Mouse (Mus musculus): Measurements from ENCODE around the gene Ak9. TPM values are rescaled to one million over a fixed set of nuclear protein-coding genes. Genes with fewer than 3 reads are reported as not detected.

Gene Ak9
- polyA plus RNA-seq, 1 experiment from 2014 or later, result not detected

DNA sequence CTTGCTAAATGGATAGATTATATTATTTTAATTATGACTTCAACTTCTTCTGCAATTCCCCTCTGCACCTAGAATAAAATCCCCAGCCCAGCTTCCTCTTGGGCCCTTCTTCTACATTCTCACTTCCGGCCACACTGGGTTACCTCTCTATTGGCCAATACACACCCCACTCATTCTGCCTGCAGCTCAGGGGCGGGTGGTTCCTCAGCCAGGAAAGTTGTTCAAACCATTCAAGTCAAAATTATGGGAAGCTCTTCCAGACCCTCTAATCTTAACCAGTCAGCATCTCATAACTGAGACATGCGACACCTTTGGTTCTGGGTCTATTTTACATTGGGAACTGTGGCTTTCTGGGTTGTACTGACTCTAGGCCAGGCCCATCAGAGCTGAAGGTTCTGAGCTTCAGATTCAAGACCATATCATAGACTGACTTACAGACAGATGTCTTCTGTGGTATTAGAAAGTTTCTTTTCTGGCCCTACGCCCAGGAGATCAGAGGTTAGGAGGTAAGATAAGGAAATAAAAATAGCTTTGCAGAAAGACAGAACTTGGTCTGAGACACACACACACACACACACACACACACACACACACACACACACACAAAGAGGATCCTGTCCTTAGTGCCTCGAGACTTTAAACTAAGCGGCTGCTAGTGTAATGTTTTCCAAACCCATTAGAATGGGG is 170.1 kb downstream of the Ak9 start:
- ATAC-seq (ENCODE audit: low read depth), result peak; percentile 49
- 15% methylated on average over 6 of the region's 6 CpGs for WGBS (ENCODE audit: insufficient replicate concordance)

DNA sequence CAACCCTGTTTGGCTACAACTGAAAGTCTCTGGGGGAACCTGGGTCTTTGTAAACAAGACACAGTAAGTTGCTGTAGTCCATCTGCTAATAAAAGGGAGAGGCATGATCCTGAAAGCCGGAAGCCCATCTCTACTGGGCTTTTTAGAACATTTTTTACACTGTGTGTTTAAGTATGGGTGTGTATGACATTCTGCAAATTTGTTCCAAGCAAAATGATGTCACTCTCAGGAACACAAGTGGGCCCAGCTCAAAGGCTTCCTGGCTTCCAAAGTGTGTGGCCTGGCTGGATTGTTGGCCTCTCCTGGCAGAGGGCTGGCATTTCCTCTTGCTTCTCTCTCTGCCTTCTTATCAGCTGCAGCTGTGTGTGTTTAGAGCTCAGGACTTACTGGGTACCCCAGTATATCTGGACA is 171.2 kb downstream of the Ak9 start:
- WGBS (ENCODE audit: insufficient replicate concordance), result 56% methylated on average over 1 of the region's 1 CpGs
- H3K4me2 ChIP-seq (ENCODE audit: low read depth, low read length), result no peak overlapping the region
- H3K9me3 ChIP-seq (replicated peaks; ENCODE audit: control insufficient read depth, low read length), result no peaks in the 10 kb centered on the region
- H3K27me3 ChIP-seq (ENCODE audit: control insufficient read depth, insufficient read depth, low read depth, low read length), result peaks cover 7% of the 10 kb centered on the region
- peak overlapping the region; percentile 2; the same call in 1 of the 2 replicates for H3K27ac ChIP-seq (ENCODE audit: low read length)
- ATAC-seq (ENCODE audit: low read depth), result no peak
- H3K4me1 ChIP-seq (ENCODE audit: control insufficient read depth, low read depth, low read length), result peaks cover 41% of the 10 kb centered on the region
- H3K36me3 ChIP-seq (ENCODE audit: control insufficient read depth, insufficient read depth), result no peaks in the 10 kb centered on the region
- no peak overlapping the region for H3K9ac ChIP-seq (ENCODE audit: low read depth, low read length)
- no peak overlapping the region for H3K4me3 ChIP-seq (ENCODE audit: low read depth, low read length)

More for the DNA sequence above, 170.1 kb downstream of the Ak9 start:
- Histone ChIP-seq H3K9me3 (replicated peaks; ENCODE audit: control insufficient read depth, low read length) (no peaks in the 10 kb centered on the region), H3K4me2 (ENCODE audit: low read depth, low read length) (no peak overlapping the region), H3K36me3 (ENCODE audit: control insufficient read depth, insufficient read depth) (no peaks in the 10 kb centered on the region), H3K27me3 (ENCODE audit: control insufficient read depth, insufficient read depth, low read depth, low read length) (peaks cover 7% of the 10 kb centered on the region), H3K4me1 (ENCODE audit: control insufficient read depth, low read depth, low read length) (peaks cover 41% of the 10 kb centered on the region), H3K4me3 (ENCODE audit: low read depth, low read length) (no peak overlapping the region), H3K27ac (ENCODE audit: low read length) (no peak overlapping the region), H3K9ac (ENCODE audit: low read depth, low read length) (no peak overlapping the region)

DNA sequence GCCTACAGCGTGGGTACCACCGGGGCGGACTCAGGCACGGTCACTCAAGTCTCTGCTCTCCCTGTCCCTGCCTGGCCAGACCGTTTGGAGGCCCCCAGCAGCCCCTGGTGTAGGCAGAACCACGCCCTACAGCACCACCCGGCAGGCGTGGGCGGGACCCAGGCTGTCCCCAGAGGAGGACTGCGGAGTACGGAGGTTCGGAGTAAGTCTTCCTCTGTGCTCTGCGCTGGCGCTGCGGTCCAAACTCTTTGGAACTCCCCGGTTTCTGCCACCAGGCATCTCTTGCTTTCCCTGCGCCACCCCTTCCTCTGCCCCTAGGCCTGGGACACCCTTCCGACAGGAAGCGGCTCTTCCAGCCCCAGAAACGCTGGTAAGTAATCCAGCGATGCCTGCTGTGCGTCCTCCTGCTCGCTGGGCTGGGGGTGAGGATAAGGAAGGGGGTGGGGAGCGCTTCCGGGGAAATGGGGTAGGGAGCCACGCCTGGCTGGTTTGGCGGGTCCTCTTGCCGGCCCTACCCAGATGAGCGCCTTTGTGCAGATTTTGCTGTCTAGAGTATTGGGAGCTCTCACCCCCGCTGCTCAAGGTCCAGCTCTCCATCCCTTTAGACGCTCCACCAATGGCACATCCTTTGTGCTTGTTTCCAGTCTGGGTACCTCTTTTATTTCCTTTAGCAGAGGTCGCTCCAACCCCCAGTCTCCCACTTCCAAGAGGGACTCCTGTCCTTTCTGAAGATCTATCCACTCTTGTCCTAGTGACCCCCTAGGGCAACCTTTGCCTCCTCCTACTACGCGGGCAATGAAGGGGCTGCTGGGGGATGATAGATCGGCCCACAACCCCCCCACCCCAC is 172.6 kb downstream of the Ak9 start, which contains the start of gene Mical1:
Gene Mical1 (plus strand): TSS at position 144 of the 847 bp plus-strand sequence.
- peak within 1 kb of the TSS; percentile 67 for H3K27ac ChIP-seq (ENCODE audit: low read length)
- peaks cover 7% of the 10 kb centered on the region for H3K27me3 ChIP-seq (ENCODE audit: control insufficient read depth, insufficient read depth, low read depth, low read length)
- peak within 1 kb of the TSS; percentile 56 for H3K4me3 ChIP-seq (ENCODE audit: low read depth, low read length)
- H3K9me3 ChIP-seq (replicated peaks; ENCODE audit: control insufficient read depth, low read length), result no peaks in the 10 kb centered on the region
- under 1% methylated on average over 35 of the region's 35 CpGs for WGBS (ENCODE audit: insufficient replicate concordance)
- peak within 1 kb of the TSS; percentile 50 for H3K9ac ChIP-seq (ENCODE audit: low read depth, low read length)
- H3K4me2 ChIP-seq (ENCODE audit: low read depth, low read length), result peak within 1 kb of the TSS; percentile 71
- ATAC-seq (ENCODE audit: low read depth), result peak; percentile 65
- peaks cover 44% of the 10 kb centered on the region for H3K4me1 ChIP-seq (ENCODE audit: control insufficient read depth, low read depth, low read length)
- no peaks in the 10 kb centered on the region for H3K36me3 ChIP-seq (ENCODE audit: control insufficient read depth, insufficient read depth)

DNA sequence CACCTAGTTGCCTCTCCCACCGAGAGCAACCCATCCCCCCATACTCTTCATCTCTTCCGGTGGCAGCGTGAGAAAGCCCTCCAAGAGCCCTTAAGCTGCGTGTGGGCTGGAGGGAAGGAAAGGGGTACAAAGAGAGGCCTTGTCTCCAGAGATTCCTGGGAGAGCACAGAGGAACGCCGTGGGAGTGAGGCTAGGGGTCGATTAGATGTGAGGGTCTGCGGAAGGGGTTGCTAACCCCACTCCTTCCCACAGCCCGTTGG is 173.2 kb downstream of the Ak9 start:
- Histone ChIP-seq H3K4me3 (ENCODE audit: low read depth, low read length) (peak overlapping the region; percentile 56), H3K36me3 (ENCODE audit: control insufficient read depth, insufficient read depth) (no peaks in the 10 kb centered on the region), H3K9ac (ENCODE audit: low read depth, low read length) (peak overlapping the region; percentile 50), H3K9me3 (replicated peaks; ENCODE audit: control insufficient read depth, low read length) (no peaks in the 10 kb centered on the region), H3K27me3 (ENCODE audit: control insufficient read depth, insufficient read depth, low read depth, low read length) (peaks cover 7% of the 10 kb centered on the region), H3K4me1 (ENCODE audit: control insufficient read depth, low read depth, low read length) (peaks cover 44% of the 10 kb centered on the region), H3K4me2 (ENCODE audit: low read depth, low read length) (peak overlapping the region; percentile 71), H3K27ac (ENCODE audit: low read length) (peak overlapping the region; percentile 67)
- WGBS (ENCODE audit: insufficient replicate concordance), result 0% methylated on average over 9 of the region's 9 CpGs
- no peak for ATAC-seq (ENCODE audit: low read depth)

DNA sequence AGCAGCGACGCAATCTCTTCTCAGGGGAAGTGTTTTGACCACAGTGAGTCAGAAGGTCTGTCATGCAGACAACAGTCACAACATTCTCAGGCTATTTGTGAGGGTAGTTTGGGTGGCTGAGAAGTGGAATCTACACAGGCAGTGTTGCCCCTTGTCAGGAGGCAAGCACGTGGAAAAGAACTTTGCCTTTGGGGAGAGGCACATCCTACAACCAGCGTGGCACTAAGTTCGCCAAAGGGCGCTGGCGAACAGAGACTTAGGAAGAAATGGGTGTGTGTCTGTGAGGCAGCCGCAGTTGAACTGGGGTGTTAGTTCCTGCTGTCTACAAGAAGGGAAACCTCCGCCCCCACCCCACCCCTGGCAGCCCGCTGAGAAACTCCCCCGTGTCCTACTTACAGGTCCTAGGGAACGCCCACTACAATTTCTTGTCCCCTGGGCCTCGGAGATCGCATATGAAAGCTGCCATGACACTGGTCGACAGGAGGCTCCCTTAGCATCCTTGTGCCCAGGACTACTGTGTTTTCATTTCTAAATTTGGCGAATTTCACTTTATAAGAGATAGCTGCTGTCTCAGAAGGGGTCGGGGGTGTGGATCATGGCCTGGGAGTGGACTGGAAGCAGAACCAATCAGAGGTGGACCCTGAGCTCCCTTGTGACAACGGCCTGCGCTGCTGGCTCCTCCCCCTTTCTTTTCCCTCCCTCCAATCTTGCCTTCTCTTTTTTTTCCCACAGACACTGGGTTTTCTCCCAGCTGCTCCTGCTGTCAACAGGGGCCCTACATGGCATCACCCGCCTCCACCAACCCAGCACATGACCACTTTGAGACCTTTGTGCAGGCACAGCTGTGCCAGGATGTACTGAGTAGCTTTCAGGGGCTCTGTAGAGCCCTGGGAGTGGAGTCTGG is 173.8 kb downstream of the Ak9 start:
- Histone ChIP-seq H3K36me3 (ENCODE audit: control insufficient read depth, insufficient read depth) (no peaks in the 10 kb centered on the region), H3K4me2 (ENCODE audit: low read depth, low read length) (peak overlapping the region; percentile 71), H3K9me3 (replicated peaks; ENCODE audit: control insufficient read depth, low read length) (no peaks in the 10 kb centered on the region), H3K4me1 (ENCODE audit: control insufficient read depth, low read depth, low read length) (peaks cover 44% of the 10 kb centered on the region), H3K27me3 (ENCODE audit: control insufficient read depth, insufficient read depth, low read depth, low read length) (peaks cover 7% of the 10 kb centered on the region), H3K27ac (ENCODE audit: low read length) (peak overlapping the region; percentile 67), H3K4me3 (ENCODE audit: low read depth, low read length) (peak overlapping the region; percentile 56), H3K9ac (ENCODE audit: low read depth, low read length) (peak overlapping the region; percentile 50)
- WGBS (ENCODE audit: insufficient replicate concordance), result 4% methylated on average over 20 of the region's 20 CpGs
- peak; percentile 53 for ATAC-seq (ENCODE audit: low read depth)

DNA sequence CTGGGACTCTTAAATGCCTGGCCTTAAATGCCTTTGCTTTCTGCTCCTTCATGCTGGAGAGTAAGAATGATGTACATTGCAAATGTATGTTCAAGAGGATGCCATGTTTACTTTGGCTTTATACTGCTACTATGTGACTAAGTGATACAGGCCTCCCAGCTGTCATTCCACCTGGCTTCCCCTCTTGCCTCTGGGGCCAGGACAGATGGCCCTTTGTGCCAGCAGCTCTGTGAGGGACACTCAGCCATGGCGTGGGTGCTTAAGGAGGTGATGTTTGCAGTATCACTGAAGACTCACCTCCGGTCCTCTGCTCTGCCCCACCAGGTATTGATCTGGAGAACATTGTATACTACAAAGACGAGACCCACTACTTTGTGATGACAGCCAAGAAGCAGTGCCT is 176.2 kb downstream of the Ak9 start:
- Histone ChIP-seq H3K9ac (ENCODE audit: low read depth, low read length) (no peak overlapping the region), H3K4me3 (ENCODE audit: low read depth, low read length) (no peak overlapping the region), H3K27ac (ENCODE audit: low read length) (no peak overlapping the region), H3K9me3 (replicated peaks; ENCODE audit: control insufficient read depth, low read length) (no peaks in the 10 kb centered on the region), H3K4me1 (ENCODE audit: control insufficient read depth, low read depth, low read length) (peaks cover 32% of the 10 kb centered on the region), H3K36me3 (ENCODE audit: control insufficient read depth, insufficient read depth) (no peaks in the 10 kb centered on the region), H3K4me2 (ENCODE audit: low read depth, low read length) (no peak overlapping the region), H3K27me3 (ENCODE audit: control insufficient read depth, insufficient read depth, low read depth, low read length) (peaks cover 7% of the 10 kb centered on the region)
- no peak for ATAC-seq (ENCODE audit: low read depth)
- 61% methylated on average over 3 of the region's 3 CpGs for WGBS (ENCODE audit: insufficient replicate concordance)

DNA sequence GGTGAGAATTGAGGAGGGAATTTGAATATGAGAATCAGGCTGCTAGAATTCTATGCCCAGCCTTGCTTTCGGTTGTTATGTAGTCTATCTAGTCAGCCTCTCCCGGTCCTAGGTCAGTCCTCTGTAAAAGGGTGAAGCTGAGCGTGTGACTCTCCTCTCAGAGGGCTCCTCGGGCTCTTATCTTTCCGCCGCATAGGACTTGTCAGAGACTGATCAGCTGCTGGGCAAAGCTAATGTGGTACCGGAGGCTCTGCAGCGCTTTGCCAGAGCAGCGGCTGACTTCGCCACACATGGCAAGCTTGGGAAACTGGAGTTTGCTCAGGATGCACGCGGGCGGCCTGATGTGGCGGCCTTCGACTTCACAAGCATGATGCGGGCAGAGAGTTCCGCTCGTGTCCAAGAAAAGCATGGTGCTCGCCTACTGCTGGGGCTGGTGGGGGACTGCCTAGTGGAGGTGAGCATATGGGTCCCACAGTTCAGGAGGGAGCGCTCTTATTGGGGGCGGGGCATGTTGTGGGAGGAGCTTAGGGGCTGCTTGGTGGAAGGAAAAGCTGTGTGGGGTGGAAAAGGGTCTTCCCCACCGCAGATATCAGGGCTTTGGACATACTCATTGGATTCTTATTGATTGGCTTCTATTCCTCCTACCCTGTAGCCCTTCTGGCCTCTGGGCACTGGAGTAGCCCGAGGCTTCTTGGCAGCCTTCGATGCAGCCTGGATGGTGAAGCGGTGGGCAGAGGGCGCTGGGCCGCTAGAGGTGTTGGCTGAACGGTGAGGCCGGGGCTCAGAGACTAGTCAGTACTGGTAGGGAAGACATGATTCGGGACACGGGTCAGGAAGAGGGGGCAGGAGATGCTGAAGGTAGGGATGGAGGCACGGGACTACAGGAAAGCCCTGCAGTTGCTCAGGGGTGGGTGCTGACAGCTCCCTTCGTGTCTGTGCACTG is 177.4 kb downstream of the Ak9 start:
- Histone ChIP-seq H3K9me3 (replicated peaks; ENCODE audit: control insufficient read depth, low read length) (no peaks in the 10 kb centered on the region), H3K4me1 (ENCODE audit: control insufficient read depth, low read depth, low read length) (peaks cover 20% of the 10 kb centered on the region), H3K9ac (ENCODE audit: low read depth, low read length) (no peak overlapping the region), H3K4me3 (ENCODE audit: low read depth, low read length) (no peak overlapping the region), H3K4me2 (ENCODE audit: low read depth, low read length) (no peak overlapping the region; the same call in 1 of the 2 replicates), H3K36me3 (ENCODE audit: control insufficient read depth, insufficient read depth) (peaks cover 3% of the 10 kb centered on the region; the same call in 1 of the 2 replicates), H3K27me3 (ENCODE audit: control insufficient read depth, insufficient read depth, low read depth, low read length) (peaks cover 7% of the 10 kb centered on the region), H3K27ac (ENCODE audit: low read length) (no peak overlapping the region)
- 47% methylated on average over 33 of the region's 33 CpGs for WGBS (ENCODE audit: insufficient replicate concordance)
- peak; percentile 35 for ATAC-seq (ENCODE audit: low read depth)

DNA sequence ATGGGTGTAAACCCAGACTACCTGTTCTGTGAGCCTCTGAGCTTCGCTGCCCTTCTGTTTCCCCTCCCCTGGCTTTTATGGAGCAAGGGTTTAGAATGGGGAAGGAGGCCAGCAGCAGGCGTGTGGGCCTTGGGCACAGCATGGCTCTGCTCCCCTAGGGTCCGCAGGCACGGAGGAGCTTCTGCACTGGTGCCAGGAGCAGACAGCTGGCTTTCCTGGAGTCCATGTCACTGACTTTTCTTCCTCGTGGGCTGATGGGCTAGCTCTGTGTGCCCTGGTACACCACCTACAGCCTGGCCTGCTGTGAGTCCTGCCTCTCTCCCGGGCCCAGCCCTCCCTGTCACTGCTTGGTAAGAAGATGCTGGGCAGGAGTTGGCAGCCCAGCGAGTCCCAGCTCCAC is 178.7 kb downstream of the Ak9 start:
- no peak for ATAC-seq (ENCODE audit: low read depth)
- Histone ChIP-seq H3K4me3 (ENCODE audit: low read depth, low read length) (no peak overlapping the region), H3K9me3 (replicated peaks; ENCODE audit: control insufficient read depth, low read length) (no peaks in the 10 kb centered on the region), H3K36me3 (ENCODE audit: control insufficient read depth, insufficient read depth) (peaks cover 3% of the 10 kb centered on the region), H3K27ac (ENCODE audit: low read length) (no peak overlapping the region), H3K27me3 (ENCODE audit: control insufficient read depth, insufficient read depth, low read depth, low read length) (no peaks in the 10 kb centered on the region), H3K9ac (ENCODE audit: low read depth, low read length) (no peak overlapping the region), H3K4me1 (ENCODE audit: control insufficient read depth, low read depth, low read length) (peaks cover 8% of the 10 kb centered on the region), H3K4me2 (ENCODE audit: low read depth, low read length) (no peak overlapping the region)
- WGBS (ENCODE audit: insufficient replicate concordance), result 74% methylated on average over 7 of the region's 7 CpGs

Data from liver, embryonic 16.5 days (tissue).